Mouse (Mus musculus): ENCODE data around the gene Fam131a. TPM values are rescaled to one million over a fixed set of nuclear protein-coding genes. Genes with fewer than 3 reads are reported as not detected.

Gene Fam131a
- polyA plus RNA-seq, 1 experiment from 2014 or later = 5.1 TPM

GRCm38 (mm10) chr16:20717978-20718670 lies 25.1 kb downstream of the Fam131a start:
- Histone ChIP-seq H3K4me2 (peak overlapping the region; percentile 97), H3K9me3 (no peaks in the 10 kb centered on the region), H3K9ac (peak overlapping the region; percentile 87), H3K4me3 (peak overlapping the region; percentile 67), H3K4me1 (peaks cover 38% of the 10 kb centered on the region), H3K36me3 (peaks cover 32% of the 10 kb centered on the region), H3K27ac (replicated peaks) (peak overlapping the region; percentile 97), H3K27me3 (replicated peaks) (no peaks in the 10 kb centered on the region)
- peak; percentile 2 for ATAC-seq (ENCODE audit: extremely low read depth, insufficient number of reproducible peaks, low FRiP score, low TSS enrichment)
- whole genome bisulfite sequencing = 2% methylated on average over 18 of the region's 18 CpGs

- peaks cover 32% of the 10 kb centered on the region for H3K36me3 ChIP-seq
- no peaks in the 10 kb centered on the region for H3K9me3 ChIP-seq
- WGBS = 78% methylated on average over 10 of the region's 10 CpGs
- no peak overlapping the region for H3K4me3 ChIP-seq
- ATAC-seq (ENCODE audit: extremely low read depth, insufficient number of reproducible peaks, low FRiP score, low TSS enrichment) = no peak
- H3K27me3 ChIP-seq (replicated peaks) = peaks cover 5% of the 10 kb centered on the region; the same call in 1 of the 2 replicates
- H3K9ac ChIP-seq = no peak overlapping the region
- peaks cover 12% of the 10 kb centered on the region for H3K4me1 ChIP-seq
- H3K4me2 ChIP-seq = no peak overlapping the region
- H3K27ac ChIP-seq (replicated peaks) = no peak overlapping the region
Observed at GRCm38 (mm10) chr16:20721808-20722207, 28.8 kb downstream of the Fam131a start.

DNA sequence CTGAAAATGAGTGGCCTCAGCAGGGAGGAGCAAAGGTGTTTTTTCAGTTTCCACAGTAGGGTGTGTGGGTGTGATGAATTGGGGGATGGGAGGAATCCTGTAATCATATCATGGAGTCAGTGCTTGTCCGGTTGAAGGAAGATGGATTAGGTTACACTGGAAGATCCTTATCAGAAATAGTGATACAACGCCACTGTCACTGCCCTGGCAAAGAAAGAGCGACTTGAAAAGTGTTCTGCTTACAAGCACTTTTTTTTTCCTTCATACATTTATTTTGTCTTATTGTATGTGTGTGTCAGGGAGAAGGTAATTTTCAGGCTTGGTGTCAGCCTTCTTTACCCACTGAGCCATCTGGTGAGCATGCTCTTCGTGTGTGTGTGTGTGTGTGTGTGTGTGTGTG lies 29.7 kb downstream of the Fam131a start:
- Histone ChIP-seq H3K4me1 (peaks cover 7% of the 10 kb centered on the region), H3K9me3 (no peaks in the 10 kb centered on the region), H3K27me3 (replicated peaks) (peaks cover 12% of the 10 kb centered on the region; the same call in 1 of the 2 replicates), H3K4me2 (no peak overlapping the region), H3K4me3 (no peak overlapping the region), H3K9ac (no peak overlapping the region), H3K36me3 (peaks cover 32% of the 10 kb centered on the region), H3K27ac (replicated peaks) (no peak overlapping the region)
- 52% methylated on average over 4 of the region's 4 CpGs for WGBS
- no peak for ATAC-seq (ENCODE audit: extremely low read depth, insufficient number of reproducible peaks, low FRiP score, low TSS enrichment)

- Histone ChIP-seq H3K9ac (no peak overlapping the region), H3K27me3 (replicated peaks) (peaks cover 15% of the 10 kb centered on the region), H3K4me2 (no peak overlapping the region), H3K9me3 (no peaks in the 10 kb centered on the region), H3K27ac (replicated peaks) (no peak overlapping the region), H3K36me3 (peaks cover 32% of the 10 kb centered on the region), H3K4me3 (no peak overlapping the region), H3K4me1 (peaks cover 7% of the 10 kb centered on the region)
- WGBS = 46% methylated on average over 4 of the region's 4 CpGs
- no peak for ATAC-seq (ENCODE audit: extremely low read depth, insufficient number of reproducible peaks, low FRiP score, low TSS enrichment)
Observed at GRCm38 (mm10) chr16:20723247-20723646, 30.2 kb downstream of the Fam131a start.

GRCm38 (mm10) chr16:20724338-20724748 lies 31.3 kb downstream of the Fam131a start:
- Histone ChIP-seq H3K4me1 (no peaks in the 10 kb centered on the region), H3K27ac (replicated peaks) (no peak overlapping the region), H3K36me3 (peaks cover 32% of the 10 kb centered on the region), H3K4me3 (no peak overlapping the region), H3K9ac (no peak overlapping the region), H3K27me3 (replicated peaks) (peaks cover 24% of the 10 kb centered on the region), H3K4me2 (no peak overlapping the region), H3K9me3 (no peaks in the 10 kb centered on the region)
- 29% methylated on average over 5 of the region's 5 CpGs for WGBS
- ATAC-seq (ENCODE audit: extremely low read depth, insufficient number of reproducible peaks, low FRiP score, low TSS enrichment) = no peak

DNA sequence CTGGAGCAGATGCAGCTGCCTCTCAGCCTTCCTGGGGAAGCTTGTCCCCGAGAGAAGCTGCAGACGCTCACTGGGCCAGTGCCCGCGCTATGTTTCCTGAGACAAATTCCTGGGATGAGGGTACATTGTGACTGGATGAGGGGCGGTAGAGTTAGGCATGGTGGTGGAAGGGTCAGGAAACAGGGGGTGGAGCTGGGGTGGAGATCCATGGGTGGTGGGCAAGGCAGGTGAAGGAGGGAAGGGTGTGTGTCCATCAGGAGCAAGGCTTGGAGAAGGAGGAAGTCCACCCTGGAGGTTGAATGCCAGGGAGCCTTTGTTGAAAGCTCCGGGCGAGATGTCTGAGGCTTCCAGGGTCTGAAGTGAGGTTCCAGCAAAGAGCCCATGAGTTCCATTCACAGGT lies 32.3 kb downstream of the Fam131a start:
- WGBS = 65% methylated on average over 7 of the region's 7 CpGs
- Histone ChIP-seq H3K4me1 (no peaks in the 10 kb centered on the region), H3K36me3 (peaks cover 23% of the 10 kb centered on the region), H3K27me3 (replicated peaks) (peaks cover 25% of the 10 kb centered on the region), H3K27ac (replicated peaks) (no peak overlapping the region), H3K4me3 (no peak overlapping the region), H3K4me2 (no peak overlapping the region), H3K9me3 (no peaks in the 10 kb centered on the region), H3K9ac (no peak overlapping the region)
- ATAC-seq (ENCODE audit: extremely low read depth, insufficient number of reproducible peaks, low FRiP score, low TSS enrichment) = no peak

- H3K27ac ChIP-seq (replicated peaks) = no peak overlapping the region
- WGBS = 75% methylated on average over 4 of the region's 4 CpGs
Observed at GRCm38 (mm10) chr16:20725750-20726149, 32.7 kb downstream of the Fam131a start.

DNA sequence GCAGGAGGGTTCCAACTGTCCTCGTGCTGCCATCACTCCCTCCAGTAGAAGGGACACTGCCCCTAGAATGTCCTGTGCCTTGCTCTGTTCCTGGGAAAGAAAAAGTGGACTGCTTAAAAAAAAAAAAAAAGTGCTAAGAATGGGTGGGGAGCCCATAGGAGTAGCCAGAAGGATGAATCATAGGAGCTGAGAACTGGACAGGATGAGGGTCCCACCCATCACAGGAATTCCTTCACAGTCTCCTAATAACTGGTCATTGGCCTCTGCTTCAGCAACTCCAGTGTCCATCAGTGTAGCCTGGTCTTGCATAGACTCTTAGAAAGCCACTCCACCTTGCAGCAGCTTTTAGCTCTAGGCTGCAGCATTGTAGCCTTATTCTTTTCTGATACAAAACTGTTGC lies 33.3 kb downstream of the Fam131a start:
- Histone ChIP-seq H3K4me2 (no peak overlapping the region), H3K36me3 (peaks cover 12% of the 10 kb centered on the region), H3K27ac (replicated peaks) (no peak overlapping the region), H3K4me3 (no peak overlapping the region), H3K4me1 (no peaks in the 10 kb centered on the region), H3K27me3 (replicated peaks) (peaks cover 35% of the 10 kb centered on the region), H3K9ac (no peak overlapping the region), H3K9me3 (no peaks in the 10 kb centered on the region)
- no peak for ATAC-seq (ENCODE audit: extremely low read depth, insufficient number of reproducible peaks, low FRiP score, low TSS enrichment)
- 47% methylated on average over 1 of the region's 1 CpGs for WGBS

More at GRCm38 (mm10) chr16:20725750-20726149, 32.7 kb downstream of the Fam131a start:
- Histone ChIP-seq H3K4me3 (no peak overlapping the region), H3K4me2 (no peak overlapping the region), H3K36me3 (peaks cover 18% of the 10 kb centered on the region), H3K9ac (no peak overlapping the region), H3K9me3 (no peaks in the 10 kb centered on the region), H3K27me3 (replicated peaks) (peaks cover 29% of the 10 kb centered on the region), H3K4me1 (no peaks in the 10 kb centered on the region)
- no peak for ATAC-seq (ENCODE audit: extremely low read depth, insufficient number of reproducible peaks, low FRiP score, low TSS enrichment)

DNA sequence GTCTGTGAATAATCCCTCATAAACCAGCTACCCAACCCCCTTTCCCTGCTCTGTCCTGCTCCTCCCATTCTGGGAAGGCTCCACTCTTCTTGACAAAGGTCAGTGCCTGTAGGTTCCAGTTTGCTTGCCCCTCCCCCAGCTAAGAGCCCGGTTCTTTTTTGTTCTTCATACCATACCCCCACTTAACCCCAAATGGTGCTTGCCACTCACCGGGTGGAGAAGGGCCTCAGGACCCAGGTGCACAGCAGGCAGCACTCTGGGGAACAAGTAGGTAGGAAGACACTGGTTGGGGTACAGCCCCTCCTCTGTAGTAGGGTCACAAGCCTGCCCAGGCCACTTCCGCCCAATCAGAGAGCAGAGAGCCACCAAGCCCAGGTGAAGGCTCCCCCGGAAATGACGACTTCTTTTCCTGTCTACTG lies 37.3 kb downstream of the Fam131a start:
- Histone ChIP-seq H3K36me3 (no peaks in the 10 kb centered on the region), H3K27me3 (replicated peaks) (peaks cover 73% of the 10 kb centered on the region), H3K4me3 (no peak overlapping the region), H3K4me2 (no peak overlapping the region), H3K9ac (no peak overlapping the region), H3K9me3 (no peaks in the 10 kb centered on the region), H3K4me1 (peaks cover 20% of the 10 kb centered on the region), H3K27ac (replicated peaks) (no peak overlapping the region)
- 28% methylated on average over 5 of the region's 5 CpGs for WGBS
- 0 out of 2 replicates have a peak, but pooled peaks have one; percentile 12 for ATAC-seq (ENCODE audit: extremely low read depth, insufficient number of reproducible peaks, low FRiP score, low TSS enrichment)

DNA sequence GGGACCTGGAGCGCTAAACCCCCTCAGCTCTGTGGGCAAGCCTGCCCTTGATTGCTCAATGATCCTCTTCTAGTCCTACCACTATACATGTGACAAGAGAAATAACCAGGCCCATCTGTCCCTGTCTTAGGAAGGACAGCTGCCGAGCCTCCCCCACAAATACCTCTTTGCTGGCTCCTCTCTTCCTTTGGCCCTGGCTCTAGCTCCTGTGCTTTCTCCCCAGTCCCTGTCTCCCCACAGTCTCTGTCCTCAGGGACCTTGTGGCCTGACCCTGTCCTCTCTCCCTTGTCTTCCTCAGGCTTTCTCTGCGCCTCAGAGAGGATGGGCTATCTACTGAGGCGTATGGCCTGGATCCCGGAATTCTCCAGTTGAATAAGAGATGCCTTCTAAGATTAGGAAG lies 38.6 kb downstream of the Fam131a start:
- H3K27ac ChIP-seq (replicated peaks) = no peak overlapping the region
- no peak overlapping the region for H3K4me3 ChIP-seq
- H3K36me3 ChIP-seq = no peaks in the 10 kb centered on the region
- ATAC-seq (ENCODE audit: extremely low read depth, insufficient number of reproducible peaks, low FRiP score, low TSS enrichment) = no peak
- H3K9me3 ChIP-seq = no peaks in the 10 kb centered on the region
- no peak overlapping the region for H3K9ac ChIP-seq
- no peak overlapping the region; the same call in 1 of the 2 replicates for H3K4me2 ChIP-seq
- peaks cover 20% of the 10 kb centered on the region for H3K4me1 ChIP-seq
- H3K27me3 ChIP-seq (replicated peaks) = peaks cover 83% of the 10 kb centered on the region
- 55% methylated on average over 5 of the region's 5 CpGs for WGBS

DNA sequence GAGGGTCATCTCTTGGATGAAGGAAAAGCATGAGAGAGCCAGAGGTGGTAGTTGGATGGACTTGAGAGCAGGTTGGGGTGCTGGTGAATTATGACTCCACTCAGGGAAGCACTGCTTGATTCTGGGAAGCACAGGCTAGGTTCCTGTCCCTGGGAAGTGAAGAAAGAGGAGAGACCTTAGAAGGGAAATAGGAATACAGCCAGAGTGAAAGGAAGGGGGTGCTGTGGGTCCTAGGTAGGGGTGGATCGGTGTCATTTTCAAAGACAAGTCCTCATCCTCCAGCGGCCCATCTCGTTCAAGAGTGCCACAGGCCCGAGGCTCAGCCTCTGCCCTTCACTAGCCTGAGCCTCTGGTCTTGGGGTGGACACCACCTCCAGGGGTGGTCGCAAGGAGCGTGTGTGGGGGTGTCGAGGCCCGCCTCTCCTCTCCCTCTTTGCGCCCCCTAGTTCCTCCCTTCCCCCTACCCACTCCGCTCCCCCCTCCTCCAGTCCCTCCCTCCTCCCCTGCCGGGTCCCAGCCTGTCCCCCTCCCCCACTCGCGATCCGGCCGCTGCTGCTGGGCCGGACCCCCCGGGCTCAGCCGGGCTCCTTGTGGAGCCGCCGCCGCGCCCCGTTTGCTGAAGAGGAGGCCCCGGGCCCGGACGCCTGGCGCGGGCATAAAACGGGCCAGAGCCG lies 39.3 kb downstream of the Fam131a start:
- Histone ChIP-seq H3K27ac (replicated peaks) (no peak overlapping the region), H3K9me3 (no peaks in the 10 kb centered on the region), H3K4me3 (peak overlapping the region; percentile 70), H3K4me1 (peaks cover 20% of the 10 kb centered on the region), H3K4me2 (peak overlapping the region; percentile 96), H3K9ac (peak overlapping the region; percentile 83), H3K36me3 (no peaks in the 10 kb centered on the region), H3K27me3 (replicated peaks) (peaks cover 84% of the 10 kb centered on the region)
- ATAC-seq (ENCODE audit: extremely low read depth, insufficient number of reproducible peaks, low FRiP score, low TSS enrichment) = 0 out of 2 replicates have a peak, but pooled peaks have one; percentile 33
- WGBS = 2% methylated on average over 19 of the region's 30 CpGs
